ENCODE assay signal across 9 mouse cellular contexts in the genomic region with DNA sequence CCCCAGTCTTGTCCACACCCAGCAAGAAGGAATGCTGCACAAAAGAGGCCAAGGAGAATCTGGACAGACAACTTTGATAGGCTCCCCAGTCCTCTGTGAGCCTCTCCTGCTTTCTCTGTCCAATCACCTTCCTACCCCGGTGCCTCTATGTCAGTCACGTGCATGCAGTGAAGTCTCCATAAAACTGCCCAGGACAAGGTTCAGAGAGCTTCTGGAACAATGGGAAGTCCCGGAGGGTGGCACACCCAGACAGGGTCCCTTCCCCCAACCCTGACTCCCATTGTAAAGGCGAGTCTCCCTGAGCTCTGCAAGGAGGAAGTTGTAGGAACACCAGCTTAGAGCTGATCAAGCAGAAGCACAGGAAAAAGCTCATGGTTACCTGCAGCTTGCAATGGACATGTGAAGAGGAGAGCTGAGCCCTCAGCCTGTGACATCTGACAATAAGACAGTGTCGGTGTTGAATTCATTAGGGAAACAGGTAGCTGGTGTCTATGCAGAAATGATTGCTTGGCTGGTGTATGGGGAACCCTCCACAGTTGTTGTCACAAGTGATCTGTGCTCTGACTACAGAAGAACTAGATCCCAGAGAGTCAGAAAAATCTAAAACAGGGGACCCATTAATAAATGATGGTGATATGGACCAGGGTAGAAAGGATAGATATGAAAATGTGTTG. TPM values are rescaled to one million over a fixed set of nuclear protein-coding genes. Genes with fewer than 3 reads are reported as not detected.
DNase-seq lines count a peak whose midpoint lies in the region; ATAC-seq and TF ChIP-seq lines count a peak whose summit lies in the region.
"Had no signal": no experiment of that assay in that cellular context is flagged by ENCODE, and none has a peak within 500 bp of the region (broad histone marks: within the 10 kb centered on the region; RNA-seq: fewer than 3 reads in every experiment).

No protein-coding gene starts in this region.

- H3K36me3 ChIP-seq in E14TG2a.4 (ENCODE audit: insufficient read depth, low read length), result no peaks in the 10 kb centered on the region
- H3K36me3 ChIP-seq in intestine, embryonic 16.5 days (ENCODE audit: control insufficient read depth, insufficient read depth, low read length), result no peaks in the 10 kb centered on the region
- no peaks in the 10 kb centered on the region for H3K36me3 ChIP-seq in lung, postnatal 0 days (ENCODE audit: insufficient read depth, low read length)
- no peaks in the 10 kb centered on the region for H3K36me3 ChIP-seq in forebrain, postnatal 0 days (ENCODE audit: insufficient read depth)
- H3K36me3 ChIP-seq: midbrain, embryonic 15.5 days had no signal

- peak overlapping the region; percentile 23; the same call in 1 of the 2 replicates for H3K4me3 ChIP-seq in E14TG2a.4 (replicated peaks; ENCODE audit: low read length)
- peak overlapping the region; percentile 41 for H3K4me3 ChIP-seq in intestine, embryonic 16.5 days (ENCODE audit: low read length)
- no peak overlapping the region for H3K4me3 ChIP-seq in lung, postnatal 0 days (ENCODE audit: low read depth, low read length)
- no peak overlapping the region for H3K4me3 ChIP-seq in forebrain, postnatal 0 days (ENCODE audit: low read depth, low read length)
- H3K4me3 ChIP-seq: midbrain, embryonic 15.5 days had no signal

- peak; percentile 27 for DNase-seq in adrenal gland, postnatal 14 days
- no peak for DNase-seq in adrenal gland, postnatal 25 days
- DNase-seq in lung, postnatal 0 days (ENCODE audit: low spot score), result peak; percentile 62
- DNase-seq in forebrain, postnatal 0 days, result no peak
- no peak for DNase-seq in left cerebral cortex, adult 11 months (ENCODE audit: low spot score)

- H3K9me3 ChIP-seq in E14TG2a.4 (ENCODE audit: low read length), result no peaks in the 10 kb centered on the region
- no peaks in the 10 kb centered on the region for H3K9me3 ChIP-seq in intestine, embryonic 16.5 days (ENCODE audit: control insufficient read depth, low read length)
- no peaks in the 10 kb centered on the region for H3K9me3 ChIP-seq in lung, postnatal 0 days (ENCODE audit: low read length)
- no peaks in the 10 kb centered on the region for H3K9me3 ChIP-seq in forebrain, postnatal 0 days (ENCODE audit: low read length)
- H3K9me3 ChIP-seq: midbrain, embryonic 15.5 days had no signal

- H3K4me2 ChIP-seq in intestine, embryonic 16.5 days (ENCODE audit: low read depth, low read length), result peak overlapping the region; percentile 39; the same call in 1 of the 2 replicates
- H3K4me2 ChIP-seq in lung, postnatal 0 days (replicated peaks; ENCODE audit: low read depth, low read length), result no peak overlapping the region
- no peak overlapping the region for H3K4me2 ChIP-seq in forebrain, postnatal 0 days (ENCODE audit: low read depth)
- H3K4me2 ChIP-seq: midbrain, embryonic 15.5 days had no signal

- peaks cover 23% of the 10 kb centered on the region for H3K4me1 ChIP-seq in E14TG2a.4 (replicated peaks; ENCODE audit: low read depth, low read length)
- peaks cover 10% of the 10 kb centered on the region for H3K4me1 ChIP-seq in intestine, embryonic 16.5 days (ENCODE audit: control insufficient read depth, insufficient read depth, low read length)
- H3K4me1 ChIP-seq in lung, postnatal 0 days (ENCODE audit: insufficient read depth, low read depth, low read length), result peaks cover 5% of the 10 kb centered on the region; the same call in 1 of the 2 replicates
- no peaks in the 10 kb centered on the region for H3K4me1 ChIP-seq in forebrain, postnatal 0 days (ENCODE audit: insufficient read depth)
- H3K4me1 ChIP-seq: midbrain, embryonic 15.5 days had no signal

- H3K9ac ChIP-seq in intestine, embryonic 16.5 days (ENCODE audit: low read depth, low read length), result peak overlapping the region; percentile 56
- H3K9ac ChIP-seq in lung, postnatal 0 days (replicated peaks; ENCODE audit: low read depth), result no peak overlapping the region
- H3K9ac ChIP-seq in forebrain, postnatal 0 days, result no peak overlapping the region
- H3K9ac ChIP-seq: midbrain, embryonic 15.5 days had no signal

- no peaks in the 10 kb centered on the region for H3K27me3 ChIP-seq in E14TG2a.4 (ENCODE audit: insufficient read depth, low read length)
- H3K27me3 ChIP-seq in intestine, embryonic 16.5 days (replicated peaks; ENCODE audit: control insufficient read depth, insufficient read depth, low read length), result no peaks in the 10 kb centered on the region
- H3K27me3 ChIP-seq in lung, postnatal 0 days (replicated peaks; ENCODE audit: insufficient read depth, low read length), result no peaks in the 10 kb centered on the region
- H3K27me3 ChIP-seq in forebrain, postnatal 0 days (ENCODE audit: insufficient read depth, low read length), result no peaks in the 10 kb centered on the region
- H3K27me3 ChIP-seq: midbrain, embryonic 15.5 days had no signal

- WGBS in intestine, embryonic 16.5 days, result 20% methylated on average over 5 of the region's 5 CpGs
- 27% methylated on average over 5 of the region's 5 CpGs for WGBS in lung, postnatal 0 days
- WGBS in forebrain, postnatal 0 days, result 32% methylated on average over 5 of the region's 5 CpGs

- TF ChIP-seq CTCF in E14TG2a.4 (conservative IDR thresholded peaks at IDR 0.05; ENCODE audit: low read length), result no peak
- TF ChIP-seq CTCF in lung, postnatal 0 days (IDR thresholded peaks at IDR 0.05), result no peak
- no peak for TF ChIP-seq CTCF in forebrain, postnatal 0 days (IDR thresholded peaks at IDR 0.05; ENCODE audit: low read depth)

- peak overlapping the region; percentile 94 for H3K27ac ChIP-seq in intestine, embryonic 16.5 days (ENCODE audit: low read length)
- H3K27ac ChIP-seq in lung, postnatal 0 days (ENCODE audit: low read length), result peak overlapping the region; percentile 47; the same call in 1 of the 2 replicates
- H3K27ac ChIP-seq in forebrain, postnatal 0 days (ENCODE audit: low read depth, low read length), result no peak overlapping the region
- H3K27ac ChIP-seq: midbrain, embryonic 15.5 days had no signal

- TF ChIP-seq EP300 in lung, postnatal 0 days (IDR thresholded peaks at IDR 0.05), result no peak

- ATAC-seq in intestine, embryonic 16.5 days, result peak; percentile 99
- peak; percentile 94 for ATAC-seq in lung, postnatal 0 days
- no peak for ATAC-seq in forebrain, postnatal 0 days
- no peak for ATAC-seq in erythroid progenitor cell, adult 5-6 weeks (replicated peaks; ENCODE audit: low FRiP score, poor library complexity, severe bottlenecking)
- ATAC-seq: midbrain, embryonic 15.5 days had no signal

RNA-seq across cellular contexts. Expression of a gene that starts 7.4 kb away (rescaled TPM):
- 17.4 and 18.3 TPM in 2 replicates for total RNA-seq in adrenal gland, postnatal 14 days (2021)
- total RNA-seq in adrenal gland, postnatal 25 days (2021), result 21.2 and 22.3 TPM in 2 replicates
- 6.5 and 6.6 TPM in 2 replicates for polyA plus RNA-seq in intestine, embryonic 16.5 days (2015; fragmentation: Nextera tagmentation; extraction: Ambion mirVana)
- 7.0 and 11.3 TPM in 2 replicates for polyA plus RNA-seq in lung, postnatal 0 days (2015; fragmentation: Nextera tagmentation; extraction: Ambion mirVana)
- 24.5 and 26.7 TPM in 2 replicates for total RNA-seq in forebrain, postnatal 0 days (2014; rRNA removed)
- polyA plus RNA-seq in forebrain, postnatal 0 days (2015; fragmentation: Nextera tagmentation; extraction: Ambion mirVana), result 2.2 and 3.1 TPM in 2 replicates
- 1.1 TPM in 1 of 2 replicates, not detected in the other for total RNA-seq in erythroid progenitor cell, adult 5-6 weeks (2015; ENCODE audit: low replicate concordance)
- 1.1 and 1.9 TPM in 2 replicates for total RNA-seq in erythroid progenitor cell, adult 5-6 weeks (2017; ENCODE audit: low replicate concordance)

Comparison
In these comparisons a context has a peak if more than half of its experiments do, and no peak if none do; other contexts are left out.
1. DNase-seq: peak in adrenal gland, postnatal 14 days (single experiment) and lung, postnatal 0 days (single experiment); none in adrenal gland, postnatal 25 days (single experiment), forebrain, postnatal 0 days (single experiment) and left cerebral cortex, adult 11 months (single experiment).
2. H3K4me3 ChIP-seq: peak in E14TG2a.4 (single experiment) and intestine, embryonic 16.5 days (single experiment); none in lung, postnatal 0 days (single experiment) and forebrain, postnatal 0 days (single experiment).
3. ATAC-seq: peak in intestine, embryonic 16.5 days (single experiment) and lung, postnatal 0 days (single experiment); none in forebrain, postnatal 0 days (single experiment) and erythroid progenitor cell, adult 5-6 weeks (single experiment).